ENCODE assay signal across 28 mouse cellular contexts in the genomic region with DNA sequence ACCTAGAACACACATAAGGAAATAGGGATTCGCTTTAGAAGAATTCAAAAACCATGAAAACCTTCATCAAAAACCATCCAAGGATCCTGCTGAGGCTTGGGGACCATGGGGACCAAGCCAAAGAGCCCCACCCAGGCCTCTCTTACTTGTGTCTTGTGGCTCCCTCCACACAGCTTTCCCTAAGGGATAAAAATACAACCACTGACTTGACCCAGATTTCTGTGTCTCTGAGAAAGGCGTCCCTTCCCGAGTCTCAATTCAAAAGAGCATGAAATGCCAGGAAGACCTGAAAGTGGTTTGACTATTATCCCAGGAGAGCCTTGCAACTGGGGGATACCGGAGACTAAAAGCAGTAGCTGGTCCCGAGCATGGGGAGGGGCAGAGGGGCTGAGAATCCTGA. TPM values are rescaled to one million over a fixed set of nuclear protein-coding genes. Genes with fewer than 3 reads are reported as not detected.
DNase-seq lines count a peak whose midpoint lies in the region; ATAC-seq and TF ChIP-seq lines count a peak whose summit lies in the region.
"Had no signal": no experiment of that assay in that cellular context is flagged by ENCODE, and none has a peak within 500 bp of the region (broad histone marks: within the 10 kb centered on the region; RNA-seq: fewer than 3 reads in every experiment).

No protein-coding gene starts in this region.

- peak overlapping the region; percentile 56; the same call in 1 of the 2 replicates for H3K27ac ChIP-seq in kidney, embryonic 15.5 days
- peak overlapping the region; percentile 73 for H3K27ac ChIP-seq in macrophage
- H3K27ac ChIP-seq: forebrain, embryonic 15.5 days; heart, embryonic 15.5 days; hindbrain, embryonic 13.5 days; intestine, embryonic 15.5 days had no signal

- H3K36me3 ChIP-seq in kidney, embryonic 15.5 days = no peaks in the 10 kb centered on the region
- H3K36me3 ChIP-seq in E14TG2a.4 (ENCODE audit: insufficient read depth, low read length) (no peaks in the 10 kb centered on the region), macrophage (ENCODE audit: inconsistent target) (no peaks in the 10 kb centered on the region)
- H3K36me3 ChIP-seq: forebrain, embryonic 15.5 days; heart, embryonic 12.5 days; heart, embryonic 15.5 days; hindbrain, embryonic 10.5 days; hindbrain, embryonic 13.5 days; intestine, embryonic 15.5 days had no signal

- H3K9ac ChIP-seq in kidney, embryonic 15.5 days = no peak overlapping the region
- H3K9ac ChIP-seq: forebrain, embryonic 15.5 days; heart, embryonic 12.5 days; heart, embryonic 15.5 days; hindbrain, embryonic 13.5 days; intestine, embryonic 15.5 days had no signal

- TF ChIP-seq CTCF in E14TG2a.4 (conservative IDR thresholded peaks at IDR 0.05; ENCODE audit: low read length) = no peak

- H3K9me3 ChIP-seq in kidney, embryonic 15.5 days (replicated peaks) = no peaks in the 10 kb centered on the region
- H3K9me3 ChIP-seq in E14TG2a.4 (ENCODE audit: low read length) = no peaks in the 10 kb centered on the region
- H3K9me3 ChIP-seq: forebrain, embryonic 15.5 days; heart, embryonic 12.5 days; heart, embryonic 15.5 days; hindbrain, embryonic 10.5 days; hindbrain, embryonic 13.5 days; intestine, embryonic 15.5 days had no signal

- H3K4me1 ChIP-seq in kidney, embryonic 15.5 days = peaks cover 21% of the 10 kb centered on the region
- peaks cover 45% of the 10 kb centered on the region for H3K4me1 ChIP-seq in E14TG2a.4 (replicated peaks; ENCODE audit: low read depth, low read length)

- no peak overlapping the region for H3K4me3 ChIP-seq in kidney, embryonic 15.5 days (replicated peaks)
- 0 out of 2 replicates have a peak overlapping the region, but pooled peaks have one; percentile 13 for H3K4me3 ChIP-seq in E14TG2a.4 (replicated peaks; ENCODE audit: low read length)
- no peak overlapping the region for H3K4me3 ChIP-seq in macrophage (ENCODE audit: inconsistent target)
- H3K4me3 ChIP-seq: forebrain, embryonic 15.5 days; heart, embryonic 12.5 days; heart, embryonic 15.5 days; hindbrain, embryonic 10.5 days; hindbrain, embryonic 13.5 days; intestine, embryonic 15.5 days had no signal

- H3K4me2 ChIP-seq in kidney, embryonic 15.5 days = no peak overlapping the region
- H3K4me2 ChIP-seq: forebrain, embryonic 15.5 days; heart, embryonic 12.5 days; heart, embryonic 15.5 days; hindbrain, embryonic 13.5 days; intestine, embryonic 15.5 days had no signal

- ATAC-seq in kidney, embryonic 15.5 days (replicated peaks; ENCODE audit: low FRiP score) = no peak
- ATAC-seq: CD4-positive, CD25-positive, alpha-beta regulatory T cell, adult 4 months; forebrain, embryonic 15.5 days; hindbrain, embryonic 16.5 days; intestine, embryonic 15.5 days had no signal

- no peaks in the 10 kb centered on the region for H3K27me3 ChIP-seq in kidney, embryonic 15.5 days
- H3K27me3 ChIP-seq in E14TG2a.4 (ENCODE audit: insufficient read depth, low read length) = peaks cover 24% of the 10 kb centered on the region
- H3K27me3 ChIP-seq: forebrain, embryonic 15.5 days; heart, embryonic 15.5 days; intestine, embryonic 15.5 days had no signal

- no peaks in the 10 kb centered on the region for H3K79me2 ChIP-seq in macrophage (ENCODE audit: inconsistent target)

- 66% methylated on average over 5 of the region's 5 CpGs for WGBS in kidney, embryonic 15.5 days
- WGBS in macrophage (ENCODE audit: missing documents) = 83% methylated on average over 5 of the region's 5 CpGs

- no peak for DNase-seq in kidney, postnatal 36 days
- peak; percentile 24 for DNase-seq in adipocyte (ENCODE audit: low spot score)
- DNase-seq in gastrocnemius, adult 18-20 months (ENCODE audit: low spot score) = no peak
- DNase-seq: adrenal gland, adult 2 months; adrenal gland, postnatal 14 days; cerebellum, adult 18-20 months; cerebellum, adult 9-10 months; cerebellum, postnatal 14 days; gastrocnemius, postnatal 25 days; heart, adult 18-20 months; heart, postnatal 10 days; heart, postnatal 36 days had no signal

RNA-seq across cellular contexts. Expression of a gene that starts 11.0 kb away (rescaled TPM):
- polyA plus RNA-seq in kidney, embryonic 15.5 days (2015; fragmentation: Nextera tagmentation; extraction: Ambion mirVana) = not detected in 2 replicates
- total RNA-seq in macrophage (2018; cell fraction: chromatin; rRNA removed) = 1 to 10 TPM in 13 of 26 experiments, not detected in 13; 1.1 to 5.0 (median 2.8) TPM
- total RNA-seq in macrophage (2018; cell fraction: cytosol; rRNA removed) = 10 to 100 TPM in 13 of 26 experiments, under 1 TPM in 13; 0.13 to 26.6 (median 5.3) TPM
- 10 to 100 TPM in 7 of 26 experiments, 1 to 10 TPM in 7, under 1 TPM in 3, not detected in 9; 0.28 to 30.9 (median 9.5) TPM for total RNA-seq in macrophage (2018; cell fraction: nucleus; rRNA removed)
- 0.23 to 1.8 TPM (median 0.40 TPM) in 3 replicates for polyA plus RNA-seq in macrophage (2018)
- not detected for total RNA-seq in gastrocnemius, adult 18-20 months (2021)
- total RNA-seq: gastrocnemius, postnatal 25 days had no signal
- polyA plus RNA-seq: adrenal gland, adult 2 months; C2C12; embryonic facial prominence, embryonic 11.5 days; forebrain, embryonic 11.5 days; forebrain, embryonic 15.5 days; heart, embryonic 12.5 days; heart, embryonic 15.5 days; hindbrain, embryonic 10.5 days; hindbrain, embryonic 13.5 days had no signal

RNA-seq across cellular contexts. Expression of a gene that starts 18.2 kb away (rescaled TPM):
- 1.7 and 2.1 TPM in 2 replicates for polyA plus RNA-seq in kidney, embryonic 15.5 days (2015; fragmentation: Nextera tagmentation; extraction: Ambion mirVana)
- 1 to 10 TPM in 3 of 26 experiments, under 1 TPM in 10, not detected in 13; 0.36 to 1.7 (median 0.81) TPM for total RNA-seq in macrophage (2018; cell fraction: chromatin; rRNA removed)
- 1 to 10 TPM in 6 of 26 experiments, under 1 TPM in 20; 0.53 to 1.4 (median 0.88) TPM for total RNA-seq in macrophage (2018; cell fraction: cytosol; rRNA removed)
- total RNA-seq in macrophage (2018; cell fraction: nucleus; rRNA removed) = 1 to 10 TPM in 4 of 26 experiments, under 1 TPM in 19, not detected in 3; 0.23 to 1.5 (median 0.68) TPM
- 0.43 to 1.1 TPM (median 0.64 TPM) in 3 replicates for polyA plus RNA-seq in macrophage (2018)
- under 1 TPM in 1 of 2 experiments, not detected in 1; 0.36 TPM for total RNA-seq in gastrocnemius, adult 18-20 months (2021)

RNA-seq across cellular contexts. Expression of a gene that starts 24.8 kb away (rescaled TPM):
- not detected in 2 replicates for polyA plus RNA-seq in kidney, embryonic 15.5 days (2015; fragmentation: Nextera tagmentation; extraction: Ambion mirVana)
- total RNA-seq in macrophage (2018; cell fraction: chromatin; rRNA removed) = 100 to 1,000 TPM in 5 of 26 experiments, 10 to 100 TPM in 21; 11.0 to 163 (median 62.6) TPM
- 100 to 1,000 TPM; 372 to 721 (median 507) TPM for total RNA-seq in macrophage (2018; cell fraction: cytosol; rRNA removed)
- 100 to 1,000 TPM in 25 of 26 experiments, 10 to 100 TPM in 1; 38.0 to 419 (median 221) TPM for total RNA-seq in macrophage (2018; cell fraction: nucleus; rRNA removed)
- 341 to 1,001 TPM (median 699 TPM) in 3 replicates for polyA plus RNA-seq in macrophage (2018)
- 1 to 10 TPM; 1.8 to 2.0 TPM for total RNA-seq in gastrocnemius, adult 18-20 months (2021)
- total RNA-seq: adrenal gland, postnatal 14 days; ES-E14 had no signal
- polyA plus RNA-seq: C2C12; CD4-positive, CD25-positive, alpha-beta regulatory T cell, adult 4 months; embryonic facial prominence, embryonic 11.5 days; embryonic facial prominence, embryonic 14.5 days; forebrain, embryonic 11.5 days; forebrain, embryonic 15.5 days; heart, embryonic 12.5 days; heart, embryonic 15.5 days; hindbrain, embryonic 10.5 days; hindbrain, embryonic 13.5 days; hindbrain, embryonic 16.5 days; intestine, embryonic 15.5 days had no signal

RNA-seq across cellular contexts. Expression of a gene that starts 35.4 kb away (rescaled TPM):
- polyA plus RNA-seq in kidney, embryonic 15.5 days (2015; fragmentation: Nextera tagmentation; extraction: Ambion mirVana) = not detected in 2 replicates
- total RNA-seq in macrophage (2018; cell fraction: chromatin; rRNA removed) = 10 to 100 TPM in 7 of 26 experiments, 1 to 10 TPM in 12, not detected in 7; 1.9 to 25.1 (median 6.3) TPM
- total RNA-seq in macrophage (2018; cell fraction: cytosol; rRNA removed) = 10 to 100 TPM; 24.2 to 76.5 (median 45.6) TPM
- 10 to 100 TPM in 20 of 26 experiments, 1 to 10 TPM in 5, not detected in 1; 1.9 to 51.3 (median 29.2) TPM for total RNA-seq in macrophage (2018; cell fraction: nucleus; rRNA removed)
- 8.7 to 52.5 TPM (median 20.9 TPM) in 3 replicates for polyA plus RNA-seq in macrophage (2018)
- total RNA-seq in gastrocnemius, adult 18-20 months (2021) = 1 to 10 TPM in 1 of 2 experiments, not detected in 1; 2.7 TPM
- total RNA-seq: ES-E14 had no signal
- polyA plus RNA-seq: CD4-positive, CD25-positive, alpha-beta regulatory T cell, adult 4 months; embryonic facial prominence, embryonic 11.5 days; embryonic facial prominence, embryonic 14.5 days; forebrain, embryonic 11.5 days; forebrain, embryonic 15.5 days; heart, embryonic 12.5 days; heart, embryonic 15.5 days; hindbrain, embryonic 10.5 days; hindbrain, embryonic 13.5 days; hindbrain, embryonic 16.5 days; intestine, embryonic 15.5 days had no signal

RNA-seq across cellular contexts. Expression of a gene that starts 46.2 kb away (rescaled TPM):
- polyA plus RNA-seq in kidney, embryonic 15.5 days (2015; fragmentation: Nextera tagmentation; extraction: Ambion mirVana) = not detected in 2 replicates
- total RNA-seq in macrophage (2018; cell fraction: chromatin; rRNA removed) = 10 to 100 TPM in 19 of 26 experiments, 1 to 10 TPM in 5, not detected in 2; 2.3 to 37.8 (median 14.7) TPM
- 10 to 100 TPM; 27.8 to 85.6 (median 43.7) TPM for total RNA-seq in macrophage (2018; cell fraction: cytosol; rRNA removed)
- total RNA-seq in macrophage (2018; cell fraction: nucleus; rRNA removed) = 10 to 100 TPM in 25 of 26 experiments, not detected in 1; 11.3 to 69.6 (median 35.1) TPM
- polyA plus RNA-seq in macrophage (2018) = 22.8 to 58.2 TPM (median 33.8 TPM) in 3 replicates
- not detected for total RNA-seq in gastrocnemius, adult 18-20 months (2021)
- total RNA-seq: adrenal gland, adult 2 months; adrenal gland, postnatal 14 days; ES-E14; gastrocnemius, postnatal 25 days; heart, postnatal 10 days; heart, postnatal 36 days had no signal
- polyA plus RNA-seq: C2C12; CD4-positive, CD25-positive, alpha-beta regulatory T cell, adult 4 months; embryonic facial prominence, embryonic 11.5 days; embryonic facial prominence, embryonic 14.5 days; forebrain, embryonic 11.5 days; forebrain, embryonic 15.5 days; heart, embryonic 12.5 days; heart, embryonic 15.5 days; hindbrain, embryonic 10.5 days; hindbrain, embryonic 13.5 days; hindbrain, embryonic 16.5 days; intestine, embryonic 15.5 days had no signal

Comparison
In these comparisons a context has a peak if more than half of its experiments do, and no peak if none do; other contexts are left out.
1. RNA of a gene that starts 24.8 kb away (polyA plus RNA-seq): 341 to 1,001 TPM in macrophage; not detected in kidney, embryonic 15.5 days; every median in the first group is over 100 times any median in the second.